Comparison of ENCODE assay signal across 8 mouse cellular contexts in the genomic region with DNA sequence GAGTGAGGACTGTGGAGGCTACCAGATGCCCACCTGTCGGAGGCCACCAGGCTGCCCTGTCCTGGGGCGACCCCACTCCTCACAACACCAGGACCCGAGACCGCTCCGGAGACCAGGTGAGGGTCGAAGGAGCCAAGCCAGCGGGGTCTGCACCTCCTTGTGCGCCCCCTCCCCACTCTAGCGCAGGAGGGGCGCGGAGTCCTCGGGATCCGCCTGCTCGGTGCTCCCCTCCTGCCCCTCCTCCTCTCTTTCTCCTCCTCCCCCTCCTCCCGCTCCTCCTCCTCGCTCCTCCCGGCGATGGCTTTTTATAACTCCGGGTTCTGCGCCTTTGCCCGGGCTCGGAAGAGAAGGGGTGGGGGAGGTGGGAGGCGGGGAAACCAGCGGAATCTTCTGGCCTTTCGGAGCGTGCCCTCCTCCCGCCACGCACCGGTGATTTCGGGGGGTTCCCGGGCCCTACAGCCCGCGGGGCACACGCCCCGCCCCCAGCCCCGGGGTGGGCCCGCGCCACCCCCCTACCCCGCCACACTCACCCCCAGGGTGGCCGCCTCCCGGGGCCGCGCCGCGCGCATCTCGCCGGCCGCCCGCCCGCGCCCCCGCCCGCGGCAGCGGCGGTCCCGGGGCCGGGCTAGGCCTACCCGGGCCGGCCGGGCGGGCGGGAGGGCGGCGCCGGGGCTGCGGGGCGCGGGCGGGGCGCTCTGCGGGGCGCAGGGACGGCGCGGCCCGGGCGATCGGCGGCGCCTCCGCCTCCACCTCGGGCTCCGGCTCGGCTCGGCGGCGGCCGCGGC. TPM values are rescaled to one million over a fixed set of nuclear protein-coding genes. Genes with fewer than 3 reads are reported as not detected.
DNase-seq lines count a peak whose midpoint lies in the region; ATAC-seq lines count a peak whose summit lies in the region.

No protein-coding gene starts in this region.

- H3K4me3 ChIP-seq in kidney, embryonic 15.5 days (replicated peaks): peak overlapping the region; percentile 58
- peak overlapping the region; percentile 59 for H3K4me3 ChIP-seq in lung, embryonic 16.5 days (ENCODE audit: low read length)

- peaks cover 34% of the 10 kb centered on the region for H3K4me1 ChIP-seq in kidney, embryonic 15.5 days
- peaks cover 12% of the 10 kb centered on the region; the same call in 1 of the 2 replicates for H3K4me1 ChIP-seq in lung, embryonic 16.5 days (replicated peaks; ENCODE audit: control insufficient read depth, insufficient read depth, low read length)

- H3K27ac ChIP-seq in kidney, embryonic 15.5 days: peak overlapping the region; percentile 41
- H3K27ac ChIP-seq in lung, embryonic 16.5 days (ENCODE audit: low read length): no peak overlapping the region

- H3K9me3 ChIP-seq in kidney, embryonic 15.5 days (replicated peaks): no peaks in the 10 kb centered on the region
- H3K9me3 ChIP-seq in lung, embryonic 16.5 days (ENCODE audit: control insufficient read depth, low read length): 0 out of 2 replicates have a peak, but pooled peaks cover 3% of the 10 kb centered on the region

- peak overlapping the region; percentile 90 for H3K4me2 ChIP-seq in kidney, embryonic 15.5 days
- peak overlapping the region; percentile 93 for H3K4me2 ChIP-seq in lung, embryonic 16.5 days (ENCODE audit: low read depth, low read length)

- peak overlapping the region; percentile 33 for H3K9ac ChIP-seq in kidney, embryonic 15.5 days
- H3K9ac ChIP-seq in lung, embryonic 16.5 days (ENCODE audit: low read length): 0 out of 2 replicates have a peak overlapping the region, but pooled peaks have one; percentile 7

- peaks cover 50% of the 10 kb centered on the region for H3K27me3 ChIP-seq in kidney, embryonic 15.5 days
- peaks cover 46% of the 10 kb centered on the region for H3K27me3 ChIP-seq in lung, embryonic 16.5 days (ENCODE audit: control insufficient read depth, insufficient read depth, low read depth, low read length)
- no peaks in the 10 kb centered on the region for H3K27me3 ChIP-seq in splenic B cell, adult 2 months (ENCODE audit: control insufficient read depth, insufficient read depth, low read length, poor library complexity, severe bottlenecking)

- WGBS in kidney, embryonic 15.5 days: under 1% methylated on average over 34 of the region's 91 CpGs
- WGBS in lung, embryonic 16.5 days: 2% methylated on average over 41 of the region's 91 CpGs

- H3K36me3 ChIP-seq in kidney, embryonic 15.5 days: no peaks in the 10 kb centered on the region
- H3K36me3 ChIP-seq in lung, embryonic 16.5 days (ENCODE audit: control insufficient read depth, insufficient read depth, low read length): no peaks in the 10 kb centered on the region
- H3K36me3 ChIP-seq in splenic B cell, adult 2 months (ENCODE audit: control insufficient read depth, insufficient read depth, low read length, poor library complexity, severe bottlenecking): no peaks in the 10 kb centered on the region

- peak; percentile 68 for ATAC-seq in kidney, embryonic 15.5 days (replicated peaks; ENCODE audit: low FRiP score)
- ATAC-seq in lung, embryonic 16.5 days (ENCODE audit: low read depth): peak; percentile 20

- DNase-seq in right cerebral cortex, adult 2 months (ENCODE audit: low spot score in 2 of 2): peak; percentile 43 to 57
- no peak for DNase-seq in right cerebral cortex, adult 18-20 months
- peak; percentile 31 for DNase-seq in cerebellum, adult 9-10 months
- DNase-seq in heart, adult 9 months (ENCODE audit: low spot score in 2 of 2): peak; percentile 34 to 44
- DNase-seq in splenic B cell, adult 2 months (ENCODE audit: low read depth, low spot score): peak; percentile 69
- DNase-seq in urinary bladder, postnatal 36 days (ENCODE audit: low spot score in 2 of 2): no peak

RNA-seq across cellular contexts. Expression of gene Kcnb1, which starts 0.5 kb away (rescaled TPM):
- 0.95 and 1.9 TPM in 2 replicates for polyA plus RNA-seq in kidney, embryonic 15.5 days (2015; fragmentation: Nextera tagmentation; extraction: Ambion mirVana)
- 0.45 and 0.65 TPM in 2 replicates for polyA plus RNA-seq in lung, embryonic 16.5 days (2015; fragmentation: Nextera tagmentation; extraction: Ambion mirVana)

RNA-seq across cellular contexts. Expression of gene Ptgis, which starts 50.9 kb away (rescaled TPM):
- polyA plus RNA-seq in kidney, embryonic 15.5 days (2015; fragmentation: Nextera tagmentation; extraction: Ambion mirVana): 18.7 and 21.1 TPM in 2 replicates
- polyA plus RNA-seq in lung, embryonic 16.5 days (2015; fragmentation: Nextera tagmentation; extraction: Ambion mirVana): 14.4 and 15.8 TPM in 2 replicates

Comparison
In these comparisons a context has a peak if more than half of its experiments do, and no peak if none do; other contexts are left out.
1. DNase-seq: peak in right cerebral cortex, adult 2 months (2 of 2), cerebellum, adult 9-10 months (single experiment), heart, adult 9 months (2 of 2) and splenic B cell, adult 2 months (single experiment); none in right cerebral cortex, adult 18-20 months (single experiment) and urinary bladder, postnatal 36 days (0 of 2).